Mouse (Mus musculus): ENCODE data around the gene Shc3. TPM values are rescaled to one million over a fixed set of nuclear protein-coding genes. Genes with fewer than 3 reads are reported as not detected.
A peak's percentile ranks its signal among the peaks of the same experiment; 100 is the strongest.

The Shc3 gene
- total RNA-seq, 1 experiment from 2014 or later = 1.1 TPM

DNA sequence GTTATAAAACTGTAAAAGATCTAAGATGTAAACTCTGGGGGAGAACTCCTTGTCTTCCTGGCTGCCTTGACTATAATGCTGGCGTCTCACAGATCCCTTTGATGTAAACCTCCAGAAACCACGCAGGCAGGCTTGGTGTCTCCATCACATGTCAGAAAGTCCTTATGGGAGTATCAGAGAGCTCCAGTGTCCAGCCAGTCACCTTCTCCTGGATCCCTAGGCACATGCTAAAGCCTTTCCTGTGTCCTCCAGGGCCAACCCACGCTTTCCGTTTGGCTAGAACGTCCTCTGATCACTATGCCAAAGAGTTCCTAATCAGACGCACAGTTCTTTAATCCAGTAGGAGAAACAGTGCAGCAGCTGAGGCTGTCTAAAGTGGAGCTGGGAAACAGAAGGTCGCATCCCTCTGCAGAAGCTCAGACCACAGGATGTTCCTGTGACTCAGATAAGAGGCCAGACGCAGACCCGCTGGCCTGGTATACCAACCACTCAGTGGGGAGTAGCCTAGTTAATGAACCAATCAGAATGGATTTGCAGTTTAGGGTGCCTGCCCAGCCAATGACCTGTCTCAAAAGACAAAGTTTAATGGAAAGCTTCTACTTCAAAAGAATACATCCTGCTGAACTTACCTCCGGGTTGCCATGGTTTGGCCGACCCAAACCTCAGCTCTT lies 88.7 kb downstream of the Shc3 start:
- DNase-seq = no peak

- DNase-seq = peak; percentile 76
Measured at GRCm38 (mm10) chr13:51479826-51480225, 89.4 kb downstream of the Shc3 start.

GRCm38 (mm10) chr13:51476991-51477390 lies 92.2 kb downstream of the Shc3 start:
- no peak for DNase-seq

DNA sequence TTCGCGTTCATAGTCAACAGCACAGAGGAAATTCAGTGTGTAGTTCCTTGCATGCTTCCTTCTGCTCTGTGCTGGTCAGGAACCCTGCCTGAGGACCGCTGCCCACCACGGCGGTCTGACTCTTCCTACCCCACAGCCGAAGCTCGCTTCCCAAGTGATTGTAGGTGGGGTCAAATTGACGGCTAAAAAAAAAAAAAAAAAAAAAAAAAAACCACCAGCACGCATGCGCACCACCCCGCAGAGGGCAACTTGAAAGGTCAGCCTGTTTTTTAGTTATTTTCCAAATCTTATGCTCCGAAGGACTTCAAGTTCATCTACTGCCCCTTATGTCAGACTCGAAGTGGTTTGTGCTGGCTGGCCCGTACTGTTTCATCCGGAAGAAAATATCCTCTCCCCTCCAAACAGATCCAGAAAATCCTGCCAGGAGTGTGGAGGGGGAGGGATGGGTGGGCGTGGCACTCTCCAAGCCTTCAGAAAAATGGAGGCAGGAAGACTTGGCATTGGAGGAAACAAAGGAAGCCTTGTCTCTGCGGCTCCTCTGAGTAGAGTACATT lies 100.4 kb downstream of the Shc3 start:
- no peak for DNase-seq

DNA sequence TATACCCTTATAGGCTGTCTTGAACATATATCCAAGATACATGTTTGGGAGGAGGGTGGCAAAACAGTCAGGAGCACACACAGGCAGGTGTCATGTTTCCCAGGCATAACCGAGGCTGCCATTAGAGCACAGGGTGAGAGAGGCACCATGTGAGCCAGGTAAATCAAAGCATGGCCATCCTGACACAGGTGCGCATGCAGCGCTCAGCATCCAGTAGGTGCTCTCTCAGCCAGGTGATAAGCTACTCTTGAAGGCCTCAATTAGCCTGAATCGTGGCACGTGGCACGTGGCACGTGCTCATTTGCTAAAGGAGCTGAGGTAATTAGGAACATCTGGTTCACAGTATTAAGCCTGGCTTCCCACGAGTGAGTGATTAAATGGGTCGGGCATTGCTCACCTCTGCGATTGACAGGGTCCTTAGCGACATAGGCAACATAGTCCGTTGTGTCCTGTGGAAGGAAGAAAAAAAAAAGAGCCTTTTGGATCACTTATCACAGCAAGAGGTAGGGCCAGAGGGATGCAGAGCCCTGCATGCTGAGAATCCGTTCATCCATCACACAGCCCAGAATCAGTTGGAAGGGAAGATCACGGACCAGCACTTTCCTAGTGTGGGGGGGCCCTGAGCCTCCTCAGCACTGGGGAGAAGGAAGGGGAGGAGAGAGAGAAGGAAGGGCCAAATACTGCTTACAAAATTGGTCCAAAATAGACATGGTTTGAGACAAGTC lies 102.9 kb downstream of the Shc3 start:
- DNase-seq = no peak

DNA sequence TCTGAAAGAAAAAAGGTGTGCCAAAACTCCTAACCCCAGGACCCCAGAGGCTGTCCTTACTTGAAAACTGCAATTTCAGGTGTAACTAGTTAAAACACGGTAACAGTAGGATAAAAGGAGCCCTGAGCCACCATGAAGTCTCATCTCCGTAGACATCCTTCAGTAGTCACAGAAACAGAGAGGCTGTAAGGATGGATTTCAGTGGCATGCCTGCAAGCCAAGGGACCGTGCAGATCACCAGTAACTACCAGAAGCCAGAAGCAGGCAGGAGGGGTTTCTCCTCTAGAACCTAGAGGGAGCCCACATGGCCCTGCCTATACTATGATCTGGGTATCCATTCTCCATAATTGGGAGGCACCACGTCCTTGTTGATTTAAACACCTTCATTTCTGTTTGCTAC lies 104.9 kb downstream of the Shc3 start:
- no peak for DNase-seq

GRCm38 (mm10) chr13:51456190-51456878 lies 112.9 kb downstream of the Shc3 start:
- DNase-seq = no peak

GRCm38 (mm10) chr13:51446550-51446949 lies 122.7 kb downstream of the Shc3 start:
- DNase-seq = no peak

DNA sequence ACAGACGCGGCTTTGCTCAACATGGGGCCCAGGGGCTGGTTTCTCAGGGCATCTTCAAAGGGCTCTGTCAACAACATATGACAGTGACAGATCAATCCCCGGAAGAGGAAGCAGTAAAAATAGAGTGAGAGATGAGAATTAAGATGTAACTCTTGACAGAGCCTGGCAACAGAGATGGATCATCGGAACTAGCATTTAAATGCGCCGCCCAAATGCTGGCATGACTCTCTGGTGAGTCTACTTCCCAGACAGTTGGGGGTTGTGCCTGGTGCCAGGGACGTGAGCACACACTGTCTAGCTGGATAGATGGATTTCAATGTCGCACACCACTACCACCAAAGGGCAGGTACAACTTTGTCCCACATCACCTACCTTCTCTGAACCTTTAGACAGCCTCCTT lies 126.3 kb downstream of the Shc3 start:
- DNase-seq = no peak

DNA sequence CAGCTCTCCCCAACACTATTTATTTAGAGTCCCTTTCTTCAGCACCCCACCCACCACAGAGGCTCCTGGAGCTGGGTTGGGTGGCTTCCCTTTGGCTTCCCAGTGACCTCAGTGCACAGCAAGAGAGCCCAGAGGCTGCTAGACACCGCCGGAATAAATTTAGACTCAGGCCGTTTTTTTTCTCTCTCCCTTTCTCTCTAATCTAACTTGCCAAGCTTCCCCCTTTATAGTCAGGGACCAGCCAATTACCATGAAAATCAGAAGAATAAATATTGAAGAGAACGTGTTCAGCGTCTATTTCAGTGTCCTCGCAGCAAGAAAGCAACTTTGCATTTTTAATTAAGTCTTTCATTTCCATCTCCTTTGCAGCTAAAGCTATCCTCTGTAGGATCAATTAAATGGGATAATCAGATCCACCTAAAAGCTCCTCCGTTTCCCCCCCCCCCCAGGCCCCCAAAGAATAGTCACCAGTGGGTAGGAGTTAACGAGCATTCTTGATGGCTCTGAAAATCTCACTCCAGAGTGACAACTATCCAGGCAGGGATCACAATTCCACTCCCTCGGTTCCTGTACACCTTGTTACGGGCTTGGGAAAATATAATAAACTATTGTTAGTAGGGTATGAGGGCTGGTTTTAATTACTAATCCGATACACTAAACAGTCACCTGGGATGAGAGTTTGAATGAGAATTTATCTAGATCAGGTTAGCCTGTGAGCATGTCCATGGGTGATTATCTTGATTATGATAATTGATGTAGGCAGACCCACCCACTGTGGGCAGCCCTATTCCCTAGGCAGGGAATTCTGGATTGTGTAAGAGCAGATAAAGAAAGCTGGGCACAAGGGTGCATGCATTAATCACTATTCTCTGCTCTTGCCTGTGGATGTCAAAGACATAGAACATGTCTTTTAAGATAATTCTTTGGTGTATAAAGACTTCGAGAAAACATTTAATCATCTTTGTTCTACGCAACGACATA lies 131.8 kb downstream of the Shc3 start:
- no peak for DNase-seq

DNA sequence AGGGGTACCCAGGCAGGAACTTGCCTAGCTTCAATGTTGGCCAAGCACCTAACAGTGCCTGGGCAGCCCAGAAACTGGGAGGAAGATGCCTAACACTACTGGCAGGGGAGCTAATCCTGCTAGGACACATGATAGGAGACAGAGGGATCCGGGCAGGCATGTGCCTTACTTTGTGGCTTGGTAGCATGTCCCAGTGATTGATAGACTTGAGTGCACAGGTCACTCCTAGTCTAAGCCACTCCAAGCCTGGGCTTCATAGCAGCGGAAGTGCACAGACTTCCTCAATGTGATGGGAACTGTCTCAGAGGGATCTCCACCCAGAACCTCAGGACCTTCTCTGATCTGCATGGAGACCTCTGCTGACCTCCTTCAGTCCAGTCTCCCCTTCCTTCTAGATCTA lies 134.1 kb downstream of the Shc3 start:
- DNase-seq = no peak

DNA sequence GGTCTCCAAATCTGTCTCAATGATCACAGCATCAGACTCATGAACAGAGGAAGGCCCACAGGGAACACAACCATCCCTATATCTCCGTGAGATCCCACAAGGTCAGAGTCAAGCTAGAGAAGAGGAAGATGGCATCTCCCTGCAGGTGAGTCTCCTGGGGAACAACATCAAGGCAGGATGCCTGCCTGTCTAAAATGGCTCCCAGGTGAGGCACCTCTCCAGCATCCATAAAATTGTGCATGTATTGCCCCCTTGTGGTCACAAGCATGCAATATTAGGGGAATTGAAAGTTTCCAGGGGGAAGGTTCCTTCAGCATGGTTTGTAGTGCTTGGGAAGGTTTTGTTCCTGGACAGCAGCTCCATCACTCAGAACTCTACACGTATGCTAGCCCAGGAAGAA lies 134.8 kb downstream of the Shc3 start:
- no peak for DNase-seq

- DNase-seq = no peak
Measured at GRCm38 (mm10) chr13:51433371-51433770, 135.8 kb downstream of the Shc3 start.

- DNase-seq = no peak
Measured at GRCm38 (mm10) chr13:51425662-51426443, 143.4 kb downstream of the Shc3 start.

DNA sequence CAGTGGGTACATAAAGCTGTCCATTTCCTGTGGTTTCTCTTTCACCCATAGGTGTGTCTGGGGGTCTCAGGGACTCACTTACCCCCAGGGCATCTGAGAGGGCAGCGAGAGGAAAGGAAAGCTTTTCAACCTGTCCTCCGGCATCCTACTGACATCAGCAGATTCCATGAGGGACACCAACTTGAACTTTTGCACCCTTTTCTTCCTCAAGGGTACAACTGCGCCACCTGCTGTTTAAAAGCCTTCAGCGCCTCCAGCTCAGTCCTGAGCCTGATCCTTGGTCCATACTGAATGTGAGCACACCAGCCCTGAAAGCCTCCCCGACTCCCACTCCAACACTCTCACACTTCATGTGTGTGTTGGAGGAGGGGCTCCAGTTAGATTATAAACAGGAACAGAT lies 144.6 kb downstream of the Shc3 start:
- peak; percentile 87 for DNase-seq

DNA sequence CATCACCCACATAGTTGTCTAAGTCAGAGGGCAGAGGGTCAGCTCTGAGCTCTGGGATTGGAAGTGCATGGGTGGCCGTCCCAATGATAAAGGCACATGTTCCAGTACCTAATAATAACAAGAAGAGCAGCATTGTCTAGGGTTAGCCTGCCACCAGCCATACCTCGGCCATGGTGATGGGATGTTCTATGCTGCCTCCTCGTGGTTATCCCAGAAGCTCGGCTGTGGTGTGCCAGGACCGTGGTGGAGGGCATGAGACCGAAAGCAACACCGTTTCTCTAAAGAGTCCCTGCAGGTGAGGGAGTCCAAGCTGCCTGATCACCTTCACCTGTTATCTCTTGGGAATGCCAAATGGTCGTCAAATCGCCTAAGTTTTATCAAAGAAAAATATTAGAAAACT lies 145.6 kb downstream of the Shc3 start:
- DNase-seq = no peak

DNA sequence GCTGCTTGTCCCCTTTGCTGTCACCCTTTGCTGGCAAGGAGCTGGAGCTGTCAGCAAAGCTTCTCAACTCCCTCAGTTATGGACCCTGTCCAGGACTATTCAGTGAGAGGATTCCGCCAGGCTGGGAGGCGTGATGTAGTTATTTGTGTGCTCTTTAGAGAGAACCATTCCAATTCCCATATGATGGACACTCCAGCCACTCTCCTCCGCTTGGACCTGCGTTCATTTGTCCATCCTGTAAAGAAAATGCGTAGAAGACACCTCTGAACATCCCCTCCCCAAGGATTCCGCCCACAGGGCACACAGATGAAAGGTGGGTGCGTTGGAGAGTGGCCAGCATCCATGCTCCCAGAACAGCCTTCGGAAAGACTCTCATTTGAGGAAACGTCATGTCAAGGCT lies 148.4 kb downstream of the Shc3 start:
- DNase-seq = no peak

- no peak for DNase-seq
Measured at GRCm38 (mm10) chr13:51419501-51419900, 149.7 kb downstream of the Shc3 start.

DNA sequence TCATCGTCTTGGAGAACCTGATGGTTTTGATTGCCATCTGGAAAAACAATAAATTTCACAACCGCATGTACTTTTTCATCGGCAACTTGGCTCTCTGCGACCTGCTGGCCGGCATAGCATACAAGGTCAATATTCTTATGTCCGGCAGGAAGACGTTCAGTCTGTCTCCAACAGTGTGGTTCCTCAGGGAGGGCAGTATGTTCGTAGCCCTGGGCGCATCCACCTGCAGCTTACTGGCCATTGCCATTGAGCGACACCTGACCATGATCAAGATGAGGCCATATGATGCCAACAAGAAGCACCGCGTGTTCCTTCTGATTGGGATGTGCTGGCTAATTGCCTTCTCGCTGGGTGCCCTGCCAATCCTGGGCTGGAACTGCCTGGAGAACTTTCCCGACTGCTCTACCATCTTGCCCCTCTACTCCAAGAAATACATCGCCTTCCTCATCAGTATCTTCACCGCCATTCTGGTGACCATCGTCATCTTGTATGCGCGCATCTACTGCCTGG lies 150.2 kb downstream of the Shc3 start:
- DNase-seq = no peak

DNA sequence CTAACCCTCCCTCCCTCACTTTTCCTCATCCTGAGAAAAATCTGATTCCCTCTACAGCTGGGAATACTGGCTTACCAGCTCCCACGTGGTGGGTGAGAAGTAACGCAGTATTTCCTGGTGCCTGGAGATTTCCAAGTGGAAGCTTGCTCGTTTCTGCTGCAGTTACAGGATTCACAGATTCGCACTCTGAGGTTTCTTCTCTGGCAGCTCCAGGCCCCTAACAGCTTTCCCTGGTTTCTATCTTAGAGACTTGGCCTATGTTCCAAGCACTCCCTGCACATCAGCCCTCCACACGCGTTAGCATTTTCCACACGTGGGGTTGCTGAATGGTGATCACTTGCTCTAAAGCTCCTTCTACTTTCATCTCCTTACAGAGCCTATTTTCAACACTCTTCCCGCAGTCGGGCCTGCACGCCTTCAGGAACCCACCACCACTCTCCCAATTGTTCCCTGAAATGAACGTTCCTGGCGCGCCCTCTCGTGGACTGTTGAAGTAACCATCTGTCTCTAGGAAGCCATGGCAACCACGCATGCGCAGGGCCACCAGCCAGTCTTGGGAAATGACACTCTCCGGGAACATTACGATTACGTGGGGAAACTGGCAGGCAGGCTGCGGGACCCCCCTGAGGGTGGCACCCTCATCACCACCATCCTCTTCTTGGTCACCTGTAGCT lies 150.8 kb downstream of the Shc3 start:
- peak; percentile 97 for DNase-seq

Data from adrenal gland, postnatal 14 days (tissue).